Mouse (Mus musculus) CD4-positive naive resting alpha-beta T cell, adult 76 days (primary cell): ENCODE measurements around the gene Fzd2. TPM values are rescaled to one million over a fixed set of nuclear protein-coding genes. Genes with fewer than 3 reads are reported as not detected.

Source experiments
- total RNA-seq: library from RNA; stranded (reverse); gene quantifications from one replicate; pipeline ENCODE4 v1.2.4, GENCODE M21; 2023

The Fzd2 gene
- not detected for total RNA-seq

DNA sequence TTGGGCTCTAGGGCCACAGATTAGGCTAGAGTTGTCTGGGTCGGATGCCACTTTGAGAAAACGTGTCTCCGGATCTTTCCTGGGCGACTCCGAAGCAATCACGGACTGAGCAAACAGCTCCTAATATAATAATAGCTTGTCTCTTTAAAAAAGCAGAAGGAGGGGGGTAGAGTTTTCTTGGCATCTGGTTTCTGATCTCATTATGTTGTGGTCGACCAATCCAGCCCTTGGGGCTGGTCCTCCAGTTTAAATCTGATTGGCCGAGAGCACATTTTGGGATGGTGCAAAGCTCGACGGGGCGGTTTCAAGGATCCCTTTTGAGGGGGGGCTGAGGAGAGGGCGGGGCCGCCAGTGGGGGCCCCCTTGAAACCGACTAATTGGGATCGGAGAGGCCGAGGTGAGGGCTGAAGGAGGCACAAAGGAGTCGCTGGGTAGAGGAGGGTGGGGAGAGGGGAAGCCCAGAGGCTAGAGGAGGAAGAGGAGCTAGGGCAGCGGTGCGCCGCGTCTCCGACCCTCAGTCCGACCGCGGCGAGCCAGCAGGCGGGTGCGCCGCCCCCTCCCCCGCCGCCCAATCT is at the start of gene Fzd2:
TSS of gene Fzd2 (plus strand) at position 387 of the 575 bp plus-strand sequence.

DNA sequence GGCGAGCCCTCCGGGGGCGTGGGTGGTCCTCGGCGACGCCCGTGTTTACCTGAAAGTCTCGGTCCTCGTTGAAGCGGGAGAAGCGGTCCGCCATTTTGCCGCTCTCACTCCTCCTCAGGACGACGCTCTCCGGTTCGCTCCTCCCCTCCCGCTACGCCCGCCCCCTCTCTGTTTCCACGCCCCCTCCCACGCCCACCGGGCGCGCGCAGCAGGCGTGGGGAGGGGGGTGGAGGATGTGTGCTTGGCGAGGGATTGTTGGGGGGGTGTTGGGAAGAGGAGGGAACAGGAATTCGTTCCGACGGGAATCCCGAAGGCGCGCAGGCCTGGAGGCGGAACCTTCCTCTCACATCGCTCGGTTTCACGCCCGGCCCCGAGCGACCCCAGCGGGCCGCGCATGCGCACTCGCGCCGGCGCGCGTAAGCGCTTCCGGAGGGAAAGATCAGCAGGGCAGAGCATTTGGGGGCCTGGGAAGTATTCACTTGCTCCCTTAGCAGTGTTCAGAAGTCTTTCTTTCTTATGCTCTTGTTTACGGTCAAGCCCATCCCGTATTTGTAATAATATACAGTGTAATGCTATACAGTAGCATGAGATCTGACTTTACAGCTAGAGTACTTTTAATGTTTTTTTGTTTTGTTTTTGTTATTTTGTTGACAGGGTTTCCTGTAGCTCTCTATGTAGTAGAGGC is 48.0 kb upstream of the Fzd2 start, which contains the start of gene Gpatch8:
TSS of gene Gpatch8 (minus strand) at position 362 of the 685 bp plus-strand sequence.

DNA sequence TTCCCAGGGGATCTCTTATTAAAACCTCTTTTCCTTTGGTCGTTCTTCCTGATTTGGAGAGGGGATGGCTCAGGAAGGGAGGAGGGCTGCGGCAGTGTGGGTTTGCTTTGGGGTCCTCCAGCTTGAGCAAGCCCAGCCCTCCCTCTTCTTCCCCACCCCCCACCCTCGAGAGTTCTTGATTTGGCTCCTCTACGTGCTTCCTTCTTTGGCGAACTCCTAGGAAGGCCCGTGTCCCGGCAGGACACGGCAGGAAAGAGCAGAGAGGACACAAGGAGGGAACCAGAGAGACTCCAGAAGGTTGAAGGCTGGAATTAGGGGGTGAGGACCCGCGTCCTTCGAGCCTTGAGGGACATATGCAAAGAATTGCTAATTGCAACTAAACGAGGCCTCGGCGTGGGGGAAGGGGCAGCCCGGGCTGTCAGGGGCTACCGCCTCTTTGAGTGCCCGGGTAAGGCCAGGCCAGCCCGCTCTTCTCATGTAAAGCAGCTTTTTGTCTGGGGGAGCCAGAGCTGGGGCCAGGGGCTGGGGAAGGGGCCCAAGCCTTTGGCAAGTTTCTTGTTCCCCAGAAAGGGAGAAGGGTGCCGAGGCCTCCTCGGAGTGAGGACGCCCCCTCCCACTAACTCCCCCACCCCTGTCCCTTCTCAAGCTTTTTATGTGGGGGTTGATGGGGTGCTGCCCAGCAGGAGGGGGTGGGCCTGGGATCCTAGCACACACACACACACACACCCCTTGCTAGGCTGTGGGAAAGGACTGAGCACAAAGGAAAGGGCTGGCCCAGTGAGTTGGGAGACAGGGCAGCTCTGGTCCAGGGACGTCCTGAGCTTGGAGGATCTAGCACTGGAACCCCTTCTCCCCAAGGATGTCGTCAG is 24.8 kb upstream of the Fzd2 start, which contains the start of gene Gm11627:
TSS of gene Gm11627 (minus strand) at position 297 of the 869 bp plus-strand sequence.

Other genes starting within 250 kb of the Fzd2 start
- gene Slc4a1, start 238.2 kb upstream of the Fzd2 start, total RNA-seq: 12.5 TPM
- 4.6 TPM for gene Rundc3a, start 211.0 kb upstream of the Fzd2 start, total RNA-seq
- gene Slc25a39, start 196.4 kb upstream of the Fzd2 start, total RNA-seq: 32.5 TPM
- gene Grn, start 174.1 kb upstream of the Fzd2 start, total RNA-seq: 19.6 TPM
- not detected for gene Fam171a2, start 156.7 kb upstream of the Fzd2 start, total RNA-seq
- gene Itga2b, start 134.3 kb upstream of the Fzd2 start, total RNA-seq: 23.1 TPM
- gene Gpatch8, start 48.0 kb upstream of the Fzd2 start, total RNA-seq: 57.9 TPM
- gene Gm11627, start 24.9 kb upstream of the Fzd2 start, total RNA-seq: not detected
- not detected for gene Meioc, start 59.3 kb downstream of the Fzd2 start, total RNA-seq
- gene Ccdc43, start 93.4 kb downstream of the Fzd2 start, total RNA-seq: 36.7 TPM
- 2.6 TPM for gene Adam11, start 157.0 kb downstream of the Fzd2 start, total RNA-seq
- gene Gjc1, start 215.3 kb downstream of the Fzd2 start, total RNA-seq: not detected
- gene Higd1b, start 231.5 kb downstream of the Fzd2 start, total RNA-seq: not detected